Mouse (Mus musculus) olfactory bulb, adult 2 months (tissue): ENCODE data around the gene Fam229a. TPM values are rescaled to one million over a fixed set of nuclear protein-coding genes. Genes with fewer than 3 reads are reported as not detected.
A peak's percentile ranks its signal among the peaks of the same experiment; 100 is the strongest.
"Not testable (repeated sequence)": the region's sequence is repeated elsewhere in the genome, so short reads cannot be mapped to it uniquely, and the experiment has no call there.

Experiments used
- H3K27ac ChIP-seq: fragments of 200-500 bp; 2 replicates; pipeline ENCODE4 v1.5.1; 2012; ENCODE audit warnings: low read depth, low read length; ENCODE audit not compliant: insufficient read depth
- H3K4me1 ChIP-seq: fragments of 200-500 bp; 2 replicates; pipeline ENCODE4 v1.6.1; 2012; ENCODE audit warnings: low read length; ENCODE audit not compliant: control insufficient read depth, insufficient read depth
- H3K4me3 ChIP-seq: fragments of 200-500 bp; 2 replicates; pipeline ENCODE4 v1.5.1; 2012; ENCODE audit warnings: mild to moderate bottlenecking, low read depth, low read length, moderate library complexity; ENCODE audit not compliant: insufficient read depth
- CTCF ChIP-seq: fragments of 200-500 bp; IDR thresholded peaks from 2 replicates; pipeline ENCODE4 v1.5.1; 2012; ENCODE audit warnings: low read depth, mild to moderate bottlenecking, low read length, moderate library complexity; ENCODE audit not compliant: insufficient read depth
- POLR2A ChIP-seq: fragments of 200-500 bp; IDR thresholded peaks from 2 replicates; pipeline ENCODE4 v1.6.1; 2012; ENCODE audit warnings: mild to moderate bottlenecking, low read depth, low read length, moderate library complexity; ENCODE audit not compliant: insufficient read depth
- WGBS: fragments of 180-500 bp; shearing (Covaris S2); methylation state at CpG from one replicate; pipeline ENCODE4 v1.1.7; 2018; 5-methylcytosine and 5-hydroxymethylcytosine counted together
- polyA plus RNA-seq: library from polyadenylated mRNA; stranded (reverse); fragments of >200 nt; gene quantifications from 2 replicates; pipeline ENCODE4 v1.2.4, GENCODE M21; 2012; ENCODE audit warnings: low replicate concordance; ENCODE audit not compliant: missing spikeins, insufficient read depth, insufficient read length

Gene Fam229a
- polyA plus RNA-seq, 1 experiment: not detected

- peaks cover 14% of the 10 kb centered on the region for H3K4me1 ChIP-seq
- H3K4me3 ChIP-seq: peak overlapping the region; percentile 89
- peak overlapping the region; percentile 27; the same call in 1 of the 2 replicates for H3K27ac ChIP-seq
- under 1% methylated on average over 35 of the region's 35 CpGs for WGBS
- TF ChIP-seq POLR2A: no peak
- peak; percentile 89 for TF ChIP-seq CTCF
Observed at GRCm38 (mm10) chr4:129514300-129514898, 23.4 kb downstream of the Fam229a start.

GRCm38 (mm10) chr4:129516925-129517324 is 25.9 kb downstream of the Fam229a start:
- TF ChIP-seq CTCF (no peak), POLR2A (no peak)
- WGBS: 54% methylated on average over 2 of the region's 2 CpGs
- Histone ChIP-seq H3K4me1 (peaks cover 14% of the 10 kb centered on the region), H3K4me3 (no peak overlapping the region), H3K27ac (no peak overlapping the region)

GRCm38 (mm10) chr4:129518519-129518918 is 27.5 kb downstream of the Fam229a start:
- H3K4me3 ChIP-seq: no peak overlapping the region
- 90% methylated on average over 8 of the region's 8 CpGs for WGBS
- peaks cover 9% of the 10 kb centered on the region for H3K4me1 ChIP-seq
- no peak overlapping the region for H3K27ac ChIP-seq
- no peak for TF ChIP-seq POLR2A
- TF ChIP-seq CTCF: no peak

- no peaks in the 10 kb centered on the region for H3K4me1 ChIP-seq
- TF ChIP-seq CTCF (no peak), POLR2A (no peak)
- WGBS: 90% methylated on average over 5 of the region's 5 CpGs
- no peak overlapping the region for H3K27ac ChIP-seq
- no peak overlapping the region for H3K4me3 ChIP-seq
Observed at GRCm38 (mm10) chr4:129525338-129525737, 34.3 kb downstream of the Fam229a start.

GRCm38 (mm10) chr4:129525889-129526288 is 34.9 kb downstream of the Fam229a start:
- no peak overlapping the region for H3K4me3 ChIP-seq
- no peak overlapping the region for H3K27ac ChIP-seq
- WGBS: 69% methylated on average over 3 of the region's 3 CpGs
- no peaks in the 10 kb centered on the region for H3K4me1 ChIP-seq
- TF ChIP-seq CTCF (no peak), POLR2A (no peak)

GRCm38 (mm10) chr4:129528901-129529300 is 37.9 kb downstream of the Fam229a start:
- not testable (repeated sequence) for H3K27ac ChIP-seq, H3K4me1 ChIP-seq, H3K4me3 ChIP-seq
- WGBS: 93% methylated on average over 6 of the region's 6 CpGs

GRCm38 (mm10) chr4:129540012-129540411 is 49.0 kb downstream of the Fam229a start:
- WGBS: 80% methylated on average over 6 of the region's 6 CpGs
- TF ChIP-seq POLR2A (no peak), CTCF (no peak)
- Histone ChIP-seq H3K4me3 (no peak overlapping the region), H3K4me1 (peaks cover 6% of the 10 kb centered on the region), H3K27ac (no peak overlapping the region)

Other genes with a start within 250 kb of the Fam229a start
- gene C77080, start 229.8 kb upstream of the Fam229a start, polyA plus RNA-seq: not detected in 2 replicates
- not detected in 2 replicates for gene Sync, start 203.6 kb upstream of the Fam229a start, polyA plus RNA-seq
- gene Rbbp4, start 155.8 kb upstream of the Fam229a start, polyA plus RNA-seq: not detected in 2 replicates
- gene Zbtb8os, start 155.5 kb upstream of the Fam229a start, polyA plus RNA-seq: not detected in 2 replicates
- gene Zbtb8a, start 113.1 kb upstream of the Fam229a start, polyA plus RNA-seq: not detected in 2 replicates
- gene Zbtb8b, start 50.3 kb upstream of the Fam229a start, polyA plus RNA-seq: not detected in 2 replicates
- gene Bsdc1, start 29.6 kb upstream of the Fam229a start, polyA plus RNA-seq: not detected in 2 replicates
- gene Tssk3, start 168 bp upstream of the Fam229a start, polyA plus RNA-seq: not detected in 2 replicates
- gene Marcksl1, start 22.4 kb downstream of the Fam229a start, polyA plus RNA-seq: 192 TPM in 1 of 2 replicates, not detected in the other
- gene Hdac1, start 51.5 kb downstream of the Fam229a start, polyA plus RNA-seq: not detected in 2 replicates
- gene Lck, start 82.5 kb downstream of the Fam229a start, polyA plus RNA-seq: 579 and 1,574 TPM in 2 replicates
- not detected in 2 replicates for gene Fam167b, start 87.4 kb downstream of the Fam229a start, polyA plus RNA-seq
- gene Eif3i, start 109.5 kb downstream of the Fam229a start, polyA plus RNA-seq: not detected in 2 replicates
- gene Tmem234, start 109.5 kb downstream of the Fam229a start, polyA plus RNA-seq: 500 TPM in 1 of 2 replicates, not detected in the other
- not detected in 2 replicates for gene Dcdc2b, start 123.1 kb downstream of the Fam229a start, polyA plus RNA-seq
- not detected in 2 replicates for gene Iqcc, start 127.9 kb downstream of the Fam229a start, polyA plus RNA-seq
- gene Ccdc28b, start 132.8 kb downstream of the Fam229a start, polyA plus RNA-seq: not detected in 2 replicates
- not detected in 2 replicates for gene Txlna, start 149.9 kb downstream of the Fam229a start, polyA plus RNA-seq
- gene Kpna6, start 181.6 kb downstream of the Fam229a start, polyA plus RNA-seq: not detected in 2 replicates
- gene Tmem39b, start 205.6 kb downstream of the Fam229a start, polyA plus RNA-seq: not detected in 2 replicates